Mouse (Mus musculus) embryonic facial prominence, embryonic 14.5 days (tissue): ENCODE data around the gene Rgl2. TPM values are rescaled to one million over a fixed set of nuclear protein-coding genes. Genes with fewer than 3 reads are reported as not detected.
"Not testable (repeated sequence)": the region's sequence is repeated elsewhere in the genome, so short reads cannot be mapped to it uniquely, and the experiment has no call there.

Experiments
- ATAC-seq: fragments of 200-750 bp; cut with Nextera tagmentation; 2 replicates; pipeline ENCODE4 v1.8.0; 2017; ENCODE audit warnings: low read depth, moderate number of reproducible peaks, moderate TSS enrichment
- DNase-seq: peaks from one replicate; pipeline ENCODE4 v3.0.0-alpha.2; 2015; ENCODE audit warnings: low spot score
- H3K27ac ChIP-seq: fragments of 300-500 bp; sonication (generic); replicated peaks from 2 replicates; pipeline ENCODE4 v1.5.1; 2014; ENCODE audit warnings: low read depth, mild to moderate bottlenecking, low read length, moderate library complexity
- H3K27me3 ChIP-seq: fragments of 300-500 bp; sonication (generic); replicated peaks from 2 replicates; pipeline ENCODE4 v1.6.1; 2014; ENCODE audit warnings: low read length; ENCODE audit not compliant: control insufficient read depth, insufficient read depth
- H3K36me3 ChIP-seq: fragments of 300-500 bp; sonication (generic); 2 replicates; pipeline ENCODE4 v1.6.1; 2014; ENCODE audit warnings: low read length, mixed read lengths; ENCODE audit not compliant: control insufficient read depth, insufficient read depth
- H3K4me1 ChIP-seq: fragments of 300-500 bp; sonication (generic); 2 replicates; pipeline ENCODE4 v1.6.1; 2014; ENCODE audit warnings: antibody characterized with exemption, low read length; ENCODE audit not compliant: control insufficient read depth, insufficient read depth
- H3K4me2 ChIP-seq: fragments of 300-500 bp; sonication (generic); 2 replicates; pipeline ENCODE4 v1.6.1; 2014; ENCODE audit warnings: low read depth, mild to moderate bottlenecking, low read length, moderate library complexity, mixed read lengths
- H3K4me3 ChIP-seq: fragments of 300-500 bp; sonication (generic); 2 replicates; pipeline ENCODE4 v1.5.1; 2014; ENCODE audit warnings: low read depth, mild to moderate bottlenecking, low read length
- H3K9ac ChIP-seq: fragments of 300-500 bp; sonication (generic); 2 replicates; pipeline ENCODE4 v1.6.1; 2014; ENCODE audit warnings: low read depth, mild to moderate bottlenecking, low read length, moderate library complexity, mixed read lengths
- H3K9me3 ChIP-seq: fragments of 300-500 bp; sonication (generic); 2 replicates; pipeline ENCODE4 v1.6.1; 2016; ENCODE audit warnings: low read length; ENCODE audit not compliant: control insufficient read depth
- WGBS: fragments of 180-500 bp; shearing (Covaris S2); extraction: QIAGEN DNeasy Blood & Tissue Kit; methylation state at CpG from one replicate; pipeline ENCODE4 v1.1.7; 2014; 5-methylcytosine and 5-hydroxymethylcytosine counted together
- polyA plus RNA-seq: library from polyadenylated mRNA; unstranded; fragments of >200 nt; fragmentation: Nextera tagmentation; extraction: Ambion mirVana; gene quantifications from 2 replicates; pipeline ENCODE4 v1.2.1, GENCODE M21; 2014

The Rgl2 gene
- polyA plus RNA-seq: 34.5 and 43.4 TPM in 2 replicates

DNA sequence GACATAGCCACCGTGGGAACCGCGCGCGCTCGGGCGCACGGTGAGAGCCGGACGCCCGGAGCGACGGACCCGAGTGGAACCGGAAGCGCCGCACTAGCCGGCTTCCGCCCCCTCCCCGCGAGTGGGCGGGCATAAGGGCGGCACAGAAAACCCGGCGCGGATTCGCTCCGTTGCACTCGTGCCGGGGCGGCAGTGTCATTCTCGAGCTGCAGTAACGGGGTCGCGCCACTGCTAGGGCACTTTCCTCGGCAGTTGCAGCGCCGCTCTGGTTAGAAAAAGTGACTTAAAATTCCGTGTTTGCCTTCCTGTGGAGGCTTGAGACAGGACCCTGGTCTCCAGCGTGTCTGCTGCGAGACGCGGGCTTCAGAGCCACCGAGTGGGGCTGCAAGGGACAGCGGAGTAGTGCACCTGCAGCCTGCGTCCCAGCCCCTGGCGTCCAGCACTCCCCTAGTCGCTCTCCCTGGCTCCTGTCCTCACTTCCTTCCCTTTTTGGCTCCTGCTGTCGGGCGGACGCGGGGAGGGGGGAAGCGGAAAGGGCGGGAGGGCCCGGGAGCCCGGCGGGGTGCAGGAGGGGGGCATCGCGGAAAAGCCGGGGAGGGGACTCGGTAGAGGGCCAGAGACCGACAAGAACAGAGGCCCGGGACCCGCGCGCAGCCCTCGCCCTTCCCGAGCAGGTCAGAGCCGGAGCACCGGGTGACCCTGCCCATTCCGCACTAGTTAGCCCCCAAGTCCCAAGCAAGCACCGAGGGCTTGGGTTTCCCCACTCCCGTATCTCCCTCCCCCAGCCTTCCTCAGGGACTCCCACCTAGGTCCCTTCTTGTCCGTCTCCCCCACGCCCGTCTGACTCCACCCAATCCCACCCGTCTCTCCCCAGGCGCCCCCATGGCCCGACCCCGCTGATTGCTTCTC, at the start of gene Rgl2:
TSS of gene Rgl2 (plus strand) at position 173 of the 909 bp plus-strand sequence.
- no peaks in the 10 kb centered on the region for H3K9me3 ChIP-seq
- peaks cover 12% of the 10 kb centered on the region for H3K4me1 ChIP-seq
- DNase-seq (peak; percentile 95), ATAC-seq (peak; percentile 90)
- peak within 1 kb of the TSS; percentile 96 for H3K4me2 ChIP-seq
- peak within 1 kb of the TSS; percentile 81 for H3K4me3 ChIP-seq
- peaks cover 33% of the 10 kb centered on the region for H3K36me3 ChIP-seq
- WGBS: 1% methylated on average over 38 of the region's 80 CpGs
- H3K27me3 ChIP-seq: no peaks in the 10 kb centered on the region
- peak within 1 kb of the TSS; percentile 91 for H3K27ac ChIP-seq
- peak within 1 kb of the TSS; percentile 79 for H3K9ac ChIP-seq

DNA sequence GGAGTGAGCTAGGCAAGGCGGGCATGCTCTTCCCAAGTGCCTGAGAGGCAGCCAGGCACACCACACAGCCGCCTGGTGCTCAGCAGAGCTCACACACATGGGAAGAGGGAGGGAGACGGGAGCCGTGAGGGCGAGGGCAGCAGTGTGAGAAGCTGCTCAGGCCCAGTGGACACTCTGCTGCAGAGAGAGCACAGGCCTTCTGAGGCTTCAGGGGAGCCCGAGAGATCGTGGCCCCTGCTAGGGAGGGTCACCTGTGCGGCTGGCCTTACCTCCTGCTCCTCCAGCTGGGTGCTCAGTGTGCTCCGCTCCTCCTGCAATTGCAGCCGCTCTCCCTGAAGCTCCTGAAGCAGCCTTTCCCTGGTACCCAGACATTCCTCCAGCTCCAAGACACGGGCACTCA, 45.0 kb upstream of the Rgl2 start:
- not testable (repeated sequence) for H3K4me2 ChIP-seq, H3K4me1 ChIP-seq, ATAC-seq, DNase-seq, H3K9ac ChIP-seq, H3K27ac ChIP-seq, H3K27me3 ChIP-seq, H3K4me3 ChIP-seq, H3K9me3 ChIP-seq
- WGBS: 100% methylated on average over 5 of the region's 11 CpGs
- peaks cover 22% of the 10 kb centered on the region; the same call in 1 of the 2 replicates for H3K36me3 ChIP-seq

DNA sequence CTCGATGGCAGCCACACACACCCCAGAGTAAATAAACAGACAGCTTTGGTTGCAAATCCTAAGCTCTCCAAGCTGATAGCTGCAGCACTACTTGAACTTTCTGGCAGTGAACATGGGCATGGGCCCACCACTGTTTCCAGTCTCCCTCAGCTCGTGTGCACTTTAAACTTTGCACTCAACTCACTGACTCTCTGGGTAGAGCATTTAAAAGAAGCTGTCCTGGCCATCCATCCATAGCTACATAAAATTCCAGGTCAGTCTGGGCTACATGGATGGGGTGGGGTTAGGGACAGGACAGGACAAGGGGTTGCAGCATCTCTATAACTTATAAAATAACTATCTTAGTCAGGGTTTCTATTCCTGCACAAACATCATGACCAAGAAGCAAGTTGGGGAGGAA, 41.5 kb upstream of the Rgl2 start:
- not testable (repeated sequence) for H3K9me3 ChIP-seq, H3K27ac ChIP-seq, H3K27me3 ChIP-seq, H3K4me3 ChIP-seq, H3K4me2 ChIP-seq, H3K4me1 ChIP-seq, ATAC-seq, DNase-seq, H3K36me3 ChIP-seq, H3K9ac ChIP-seq
- WGBS: 73% methylated on average over 2 of the region's 2 CpGs

DNA sequence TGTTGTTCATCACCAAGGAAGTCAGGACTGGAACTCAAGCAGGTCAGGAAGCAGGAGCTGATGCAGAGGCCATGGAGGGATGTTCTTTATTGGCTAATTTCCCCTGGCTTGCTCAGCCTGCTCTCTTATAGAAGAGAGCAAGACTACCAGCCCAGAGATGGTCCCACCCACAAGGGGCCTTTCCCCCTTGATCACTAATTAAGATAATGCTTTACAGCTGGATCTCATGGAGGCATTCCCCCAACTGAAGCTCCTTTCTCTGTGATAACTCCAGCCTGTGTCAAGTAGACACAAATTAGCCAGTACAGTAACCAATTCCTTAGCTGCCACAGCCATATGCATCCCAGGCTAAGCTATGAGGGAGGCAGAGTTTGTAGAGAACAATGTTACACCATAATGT, 41.1 kb upstream of the Rgl2 start:
- H3K36me3 ChIP-seq, H3K4me3 ChIP-seq, H3K27me3 ChIP-seq, H3K27ac ChIP-seq, H3K4me1 ChIP-seq, ATAC-seq, H3K9me3 ChIP-seq, H3K9ac ChIP-seq, DNase-seq: not testable (repeated sequence)
- peak overlapping the region; percentile 63 for H3K4me2 ChIP-seq

DNA sequence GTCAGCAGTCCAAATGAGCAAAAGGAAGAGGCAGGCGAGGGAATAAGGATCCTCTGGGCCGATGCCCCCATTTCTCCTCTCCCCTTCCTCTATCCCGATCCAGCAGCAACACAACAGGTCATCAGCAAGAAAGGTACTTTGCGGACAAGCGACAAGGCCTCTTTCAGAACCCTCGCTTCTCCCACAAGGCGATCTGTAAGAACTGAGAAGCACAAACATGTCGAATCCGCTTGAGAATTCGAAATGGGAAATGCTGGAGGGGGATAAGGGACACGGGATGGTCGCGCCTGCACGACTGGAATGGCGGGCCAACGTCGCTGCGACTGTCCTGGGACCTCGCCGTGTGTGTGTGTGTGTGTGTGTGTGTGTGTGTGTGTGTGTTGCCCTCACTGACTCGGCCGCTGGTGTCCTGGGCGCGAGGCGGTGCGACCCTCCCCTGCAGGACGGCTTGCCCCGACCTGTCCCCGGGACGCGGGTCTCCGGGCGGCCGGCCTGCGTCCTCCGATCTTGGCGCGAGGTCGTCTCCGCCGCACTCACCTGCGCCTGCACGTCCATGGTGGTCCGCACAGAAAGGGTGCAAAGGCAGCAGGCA, 39.3 kb upstream of the Rgl2 start:
- H3K27me3 ChIP-seq, H3K9me3 ChIP-seq, DNase-seq, H3K4me1 ChIP-seq, ATAC-seq, H3K36me3 ChIP-seq, H3K27ac ChIP-seq: not testable (repeated sequence)
- Histone ChIP-seq H3K9ac (peak overlapping the region; percentile 70), H3K4me2 (peak overlapping the region; percentile 63), H3K4me3 (peak overlapping the region; percentile 61)
- WGBS: 1% methylated on average over 17 of the region's 44 CpGs

DNA sequence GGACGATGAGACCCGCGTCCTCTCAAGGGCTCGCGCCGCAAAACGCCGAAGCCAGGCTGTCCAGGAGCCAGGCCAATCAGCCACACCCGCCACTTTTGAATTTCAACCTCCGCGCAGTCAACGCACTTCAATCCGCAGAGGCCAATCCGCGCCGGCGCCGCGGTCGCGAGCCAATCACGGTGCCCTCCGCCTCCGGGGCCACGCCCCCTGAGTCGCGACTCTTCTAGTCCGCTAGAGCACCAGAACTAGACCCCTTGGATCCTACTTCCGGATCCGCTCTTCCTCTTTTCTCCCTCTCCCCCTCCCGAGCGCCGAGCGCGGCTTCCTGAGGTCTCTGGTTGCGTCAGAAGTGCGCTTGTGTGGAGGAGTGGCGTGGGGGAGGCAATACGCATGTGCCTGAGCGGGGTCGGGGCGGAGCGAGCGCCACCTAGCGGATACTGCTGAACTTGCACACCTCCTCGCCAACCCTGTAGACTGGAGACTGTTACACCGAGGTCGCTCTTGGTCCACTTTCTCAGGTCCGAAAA, 38.7 kb upstream of the Rgl2 start, which contains the start of gene Kifc1:
TSS of gene Kifc1 (minus strand) at position 129 of the 527 bp plus-strand sequence.
- Histone ChIP-seq H3K27me3 (no peaks in the 10 kb centered on the region), H3K4me1 (peaks cover 9% of the 10 kb centered on the region; the same call in 1 of the 2 replicates), H3K27ac (no peak within 1 kb of the TSS), H3K9ac (peak within 1 kb of the TSS; percentile 70), H3K36me3 (0 out of 2 replicates have a peak, but pooled peaks cover 8% of the 10 kb centered on the region), H3K4me2 (peak within 1 kb of the TSS; percentile 63), H3K9me3 (no peaks in the 10 kb centered on the region), H3K4me3 (peak within 1 kb of the TSS; percentile 61)
- peak; percentile 100 for DNase-seq
- ATAC-seq: peak; percentile 99
- 1% methylated on average over 30 of the region's 49 CpGs for WGBS

DNA sequence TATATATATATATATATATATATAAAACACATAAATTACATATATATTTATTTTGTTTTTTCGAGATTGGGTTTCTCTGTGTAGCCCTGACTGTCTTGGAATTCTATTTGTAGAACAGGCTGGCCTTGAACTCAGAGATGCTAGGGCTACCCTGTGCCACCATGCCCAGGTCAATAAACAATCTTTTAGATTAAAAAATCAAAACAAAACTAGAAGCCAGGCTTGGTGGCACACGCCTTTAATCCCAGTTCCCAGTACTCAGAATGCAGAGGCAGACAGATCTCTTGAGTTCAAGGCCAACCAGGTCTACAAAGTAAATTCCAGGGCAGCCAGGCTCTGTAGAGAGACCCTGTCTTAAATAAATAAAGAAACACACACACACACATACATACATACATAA, 38.0 kb upstream of the Rgl2 start:
- ATAC-seq: no peak
- H3K4me1 ChIP-seq: peaks cover 9% of the 10 kb centered on the region; the same call in 1 of the 2 replicates
- WGBS: 66% methylated on average over 2 of the region's 2 CpGs

DNA sequence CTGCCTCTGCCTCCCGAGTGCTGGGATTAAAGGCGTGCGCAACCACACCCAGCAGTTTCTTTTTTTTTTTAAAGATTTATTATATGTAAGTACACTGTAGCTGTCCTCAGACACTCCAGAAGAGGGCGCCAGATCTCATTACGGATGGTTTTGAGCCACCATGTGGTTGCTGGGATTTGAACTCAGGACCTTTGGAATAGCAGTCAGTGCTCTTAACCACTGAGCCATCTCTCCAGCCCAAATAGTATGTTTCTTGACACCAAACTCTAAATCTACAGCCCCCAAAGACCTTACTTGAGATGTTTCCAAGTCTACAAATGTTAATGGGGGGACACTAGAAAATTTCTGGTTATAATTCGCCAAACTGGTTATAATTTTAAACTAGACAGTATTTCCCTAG, 37.5 kb upstream of the Rgl2 start:
- not testable (repeated sequence) for H3K4me3 ChIP-seq, H3K4me2 ChIP-seq, H3K27me3 ChIP-seq, H3K4me1 ChIP-seq, ATAC-seq, H3K9ac ChIP-seq, H3K36me3 ChIP-seq, H3K27ac ChIP-seq, DNase-seq, H3K9me3 ChIP-seq
- WGBS: 70% methylated on average over 6 of the region's 6 CpGs

More for the DNA sequence above, 38.0 kb upstream of the Rgl2 start:
- Histone ChIP-seq H3K9ac (no peak overlapping the region), H3K4me3 (no peak overlapping the region), H3K27me3 (no peaks in the 10 kb centered on the region), H3K27ac (no peak overlapping the region), H3K4me2 (no peak overlapping the region), H3K9me3 (no peaks in the 10 kb centered on the region), H3K36me3 (0 out of 2 replicates have a peak, but pooled peaks cover under 1% of the 10 kb centered on the region)
- DNase-seq: no peak
